Mouse (Mus musculus): ENCODE measurements around the gene Srp14.

- TF ChIP-seq POLR2A (IDR thresholded peaks at IDR 0.05; ENCODE audit: insufficient read depth, low read depth, low read length) (peak; percentile 96), CTCF (IDR thresholded peaks at IDR 0.05) (peak; percentile 28), EP300 (IDR thresholded peaks at IDR 0.05; ENCODE audit: insufficient read depth, low read depth, low read length) (peak; percentile 76; the same call in 1 of the 2 replicates)
Measured at GRCm38 (mm10) chr2:118479550-118479909, at the start of gene Srp14.
